Mouse (Mus musculus) urinary bladder, postnatal 0 days (tissue): Measurements from ENCODE around the gene Nsd2. TPM values are rescaled to one million over a fixed set of nuclear protein-coding genes. Genes with fewer than 3 reads are reported as not detected.

Source experiments
- microRNA-seq: library from miRNA; unstranded; fragments of <30 nt; microRNA quantifications from one replicate; pipeline ENCODE4, GENCODE M21; 2016
- polyA plus RNA-seq: library from polyadenylated mRNA; unstranded; fragments of >200 nt; fragmentation: Nextera tagmentation; extraction: Ambion mirVana; gene quantifications from 2 replicates; pipeline ENCODE4 v1.2.1, GENCODE M21; 2015

Nsd2 gene
- polyA plus RNA-seq, result 9.3 and 16.5 TPM in 2 replicates

GRCm38 (mm10) chr5:33819876-33820732 is at the start of gene Nsd2:
Gene Nsd2 (plus strand): TSS chr5:33820725.

GRCm38 (mm10) chr5:33782345-33782998 is 38.1 kb upstream of the Nsd2 start, which contains the start of gene Letm1:
Gene Letm1 (minus strand): TSS chr5:33782817.

GRCm38 (mm10) chr5:33936120-33936707 is 115.7 kb downstream of the Nsd2 start, which contains the start of gene Nelfa:
Gene Nelfa (minus strand): TSS chr5:33936413.

Small RNAs within 50 kb of the gene (microRNA-seq; reads per million reads assigned to microRNA genes)
- gene Mir7024, result not detected

Other genes starting within 250 kb of the Nsd2 start
- gene Fam53a, start 191.1 kb upstream of the Nsd2 start, polyA plus RNA-seq, result 45.4 and 46.0 TPM in 2 replicates
- 0.56 and 0.60 TPM in 2 replicates for gene Gm9903, start 190.8 kb upstream of the Nsd2 start, polyA plus RNA-seq
- 69.2 and 86.7 TPM in 2 replicates for gene Slbp, start 168.2 kb upstream of the Nsd2 start, polyA plus RNA-seq
- 32.5 and 49.6 TPM in 2 replicates for gene Tacc3, start 162.6 kb upstream of the Nsd2 start, polyA plus RNA-seq
- gene Tmem129, start 162.3 kb upstream of the Nsd2 start, polyA plus RNA-seq, result 17.6 and 18.2 TPM in 2 replicates
- gene Fgfr3, start 99.1 kb upstream of the Nsd2 start, polyA plus RNA-seq, result 11.4 and 12.1 TPM in 2 replicates
- 32.8 and 35.0 TPM in 2 replicates for gene Letm1, start 37.9 kb upstream of the Nsd2 start, polyA plus RNA-seq
- gene Nelfa, start 115.7 kb downstream of the Nsd2 start, polyA plus RNA-seq, result 21.1 and 22.2 TPM in 2 replicates
- 20.2 and 22.3 TPM in 2 replicates for gene Gm1673, start 162.7 kb downstream of the Nsd2 start, polyA plus RNA-seq
- gene Nat8l, start 175.3 kb downstream of the Nsd2 start, polyA plus RNA-seq, result 0.05 and 0.08 TPM in 2 replicates